Mouse (Mus musculus): Measurements from ENCODE around the gene Trim71. TPM values are rescaled to one million over a fixed set of nuclear protein-coding genes. Genes with fewer than 3 reads are reported as not detected.

Trim71 gene
- polyA plus RNA-seq, 3 experiments from 2014 or later = 0.04 TPM; not detected in 2

GRCm38 (mm10) chr9:114556276-114556855 lies 7.8 kb downstream of the Trim71 start:
- ATAC-seq = no peak

DNA sequence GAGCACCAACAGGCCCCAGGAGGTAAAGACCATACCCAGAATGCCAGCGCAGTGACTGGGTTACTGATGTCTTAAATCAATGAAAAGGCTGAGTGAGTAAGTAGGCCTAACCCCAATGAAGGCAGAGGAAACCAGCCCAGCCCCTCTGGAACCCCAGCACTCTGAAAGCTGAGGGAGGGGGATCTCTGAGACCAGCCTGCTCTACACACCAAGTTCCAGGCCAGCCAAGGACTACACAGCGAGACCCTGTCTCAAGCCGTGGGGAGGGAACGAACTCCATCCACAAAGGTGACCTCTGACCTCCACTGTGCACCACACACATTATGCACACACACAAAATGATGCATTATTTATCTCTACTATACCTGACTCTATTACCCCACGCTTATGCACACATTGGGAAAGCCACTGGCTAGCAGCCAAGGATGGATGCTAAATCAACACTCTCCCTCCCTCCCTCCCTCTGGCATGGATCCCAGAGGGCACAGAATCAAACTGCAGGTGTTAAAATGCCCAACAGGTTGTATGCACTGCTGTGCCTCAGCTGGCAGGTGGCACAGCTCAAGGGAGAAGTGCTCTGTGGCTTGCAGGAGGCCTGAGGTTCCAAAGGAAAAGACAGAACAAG lies 9.7 kb downstream of the Trim71 start:
- no peak for ATAC-seq

DNA sequence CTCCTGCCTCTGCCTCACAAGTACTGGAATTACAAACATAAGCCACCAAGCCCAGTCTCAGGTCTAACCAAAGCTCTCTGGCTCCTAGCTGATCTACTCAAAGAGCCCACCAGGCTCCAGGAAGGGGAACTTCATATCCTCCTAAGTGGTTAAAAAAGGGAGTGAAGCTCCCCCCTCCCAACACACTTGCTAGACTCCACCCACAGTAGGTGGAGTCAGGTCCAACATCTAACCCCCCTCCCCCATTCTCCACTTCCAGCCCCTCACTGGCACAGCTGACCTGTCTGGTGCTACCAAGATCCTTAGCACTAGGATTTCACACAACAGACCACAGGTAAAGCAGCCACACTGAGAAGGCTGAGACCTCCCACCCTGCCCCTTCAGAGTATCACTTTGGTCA lies 10.3 kb downstream of the Trim71 start:
- no peak for ATAC-seq

DNA sequence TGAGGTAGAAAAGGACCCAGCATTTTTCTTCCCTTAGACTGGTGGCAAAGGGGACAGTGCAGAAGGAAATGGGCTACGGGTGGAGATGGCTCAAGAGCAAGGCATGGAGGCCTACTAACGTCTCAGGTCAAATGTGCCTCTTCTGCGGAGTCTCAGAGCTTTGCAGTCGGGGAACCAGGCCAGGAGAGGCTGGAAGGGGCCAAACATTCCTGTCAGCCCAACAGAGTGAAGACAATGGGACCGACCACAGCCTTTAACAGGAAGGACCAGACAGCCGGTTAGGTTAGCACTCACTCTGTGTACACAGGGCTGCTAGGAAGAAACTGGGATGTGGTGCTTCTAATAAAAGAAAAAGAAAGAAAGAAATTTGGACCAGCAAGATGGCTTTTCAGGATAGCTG lies 14.1 kb downstream of the Trim71 start:
- no peak for ATAC-seq

DNA sequence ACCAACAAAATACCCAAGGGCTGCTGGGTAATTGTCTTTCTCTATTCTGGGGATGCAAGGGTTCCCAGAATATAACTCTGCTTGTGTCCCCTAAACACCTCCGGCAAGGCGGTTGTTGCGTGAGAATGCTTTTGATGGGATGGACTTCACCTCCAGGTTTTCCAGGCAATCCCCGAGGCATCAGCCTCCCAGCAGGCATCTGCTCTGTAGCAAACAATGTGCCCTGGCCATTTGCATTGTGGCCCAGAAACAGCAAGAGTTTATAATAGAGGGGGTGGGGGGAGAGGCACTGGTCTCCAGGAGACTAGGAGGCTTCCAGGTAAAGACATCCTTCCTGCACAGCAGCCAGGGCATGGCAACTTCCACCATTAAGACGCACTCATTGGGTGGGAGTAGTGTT lies 15.1 kb downstream of the Trim71 start:
- ATAC-seq = no peak

DNA sequence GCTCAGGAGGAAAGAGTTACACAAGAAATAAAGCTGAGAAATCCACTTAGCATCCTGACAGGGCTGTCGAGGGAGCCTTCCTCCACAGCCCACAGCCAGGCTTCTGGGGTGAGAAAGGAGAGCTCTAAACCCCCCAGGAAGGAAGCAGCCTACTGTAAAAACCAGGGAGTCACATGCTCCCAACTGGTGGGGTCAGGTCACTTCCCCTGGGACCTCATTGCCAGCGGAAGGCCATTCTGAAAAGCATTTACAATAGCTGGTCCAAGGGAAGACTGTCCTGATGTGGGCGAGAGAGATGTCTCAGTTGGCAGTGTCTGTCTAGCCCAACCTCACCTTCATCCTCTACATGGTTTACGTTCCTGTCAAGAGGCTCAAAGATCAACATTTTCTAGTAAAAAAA lies 15.7 kb downstream of the Trim71 start:
- ATAC-seq = no peak

GRCm38 (mm10) chr9:114547643-114548077 lies 16.5 kb downstream of the Trim71 start:
- ATAC-seq = no peak

DNA sequence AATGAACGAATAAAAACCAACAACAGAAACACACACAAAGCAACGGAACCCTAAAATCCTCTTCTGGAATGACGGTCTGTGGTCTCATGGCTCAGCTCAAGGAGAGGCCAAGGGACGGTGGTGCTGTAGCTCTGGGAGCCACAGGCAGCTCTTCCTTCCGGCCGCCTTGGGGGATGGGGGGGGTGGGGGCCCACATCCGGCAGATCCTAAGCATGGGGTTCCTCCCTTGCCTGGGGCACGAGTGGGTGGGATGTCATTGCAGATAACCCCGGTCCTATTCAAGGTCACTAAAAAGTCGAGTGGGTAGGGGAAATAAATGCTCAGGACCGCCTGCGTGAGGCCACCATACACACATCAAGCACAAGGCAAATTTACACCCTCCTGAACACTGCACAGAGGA lies 17.4 kb downstream of the Trim71 start:
- ATAC-seq = peak; percentile 82

GRCm38 (mm10) chr9:114544754-114545393 lies 19.3 kb downstream of the Trim71 start:
- no peak for ATAC-seq

- no peak for ATAC-seq
Observed at GRCm38 (mm10) chr9:114543882-114544753, 20.1 kb downstream of the Trim71 start.

GRCm38 (mm10) chr9:114541279-114541741 lies 22.9 kb downstream of the Trim71 start:
- no peak for ATAC-seq

DNA sequence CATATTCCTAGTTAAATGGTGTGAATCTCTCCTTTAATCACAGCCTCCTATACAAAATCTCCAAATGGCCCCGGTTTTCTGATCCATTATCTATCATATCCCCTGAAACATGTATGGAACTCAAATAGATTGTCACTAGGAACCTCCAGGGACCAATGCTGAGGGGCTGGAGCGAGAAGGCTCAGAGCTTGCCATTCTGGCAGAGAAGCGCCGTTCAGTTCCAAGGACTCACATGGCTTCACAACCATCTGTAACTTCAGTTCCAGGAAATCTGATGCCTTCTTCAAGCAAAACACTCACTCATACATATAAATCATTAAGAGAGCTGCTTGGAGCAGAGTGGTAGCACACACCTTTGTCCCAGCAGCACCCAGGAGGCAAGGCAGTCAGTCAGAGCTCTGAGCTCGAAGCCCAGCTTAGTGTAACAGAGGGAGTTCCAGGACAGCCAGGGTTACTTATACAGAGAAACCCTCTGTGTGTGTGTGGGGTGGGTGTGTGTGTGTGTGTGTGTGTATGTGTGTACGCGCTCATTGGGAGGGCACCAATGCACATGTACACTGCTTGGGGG lies 25.1 kb downstream of the Trim71 start:
- no peak for ATAC-seq

- no peak for ATAC-seq
Observed at GRCm38 (mm10) chr9:114536628-114537027, 27.5 kb downstream of the Trim71 start.

DNA sequence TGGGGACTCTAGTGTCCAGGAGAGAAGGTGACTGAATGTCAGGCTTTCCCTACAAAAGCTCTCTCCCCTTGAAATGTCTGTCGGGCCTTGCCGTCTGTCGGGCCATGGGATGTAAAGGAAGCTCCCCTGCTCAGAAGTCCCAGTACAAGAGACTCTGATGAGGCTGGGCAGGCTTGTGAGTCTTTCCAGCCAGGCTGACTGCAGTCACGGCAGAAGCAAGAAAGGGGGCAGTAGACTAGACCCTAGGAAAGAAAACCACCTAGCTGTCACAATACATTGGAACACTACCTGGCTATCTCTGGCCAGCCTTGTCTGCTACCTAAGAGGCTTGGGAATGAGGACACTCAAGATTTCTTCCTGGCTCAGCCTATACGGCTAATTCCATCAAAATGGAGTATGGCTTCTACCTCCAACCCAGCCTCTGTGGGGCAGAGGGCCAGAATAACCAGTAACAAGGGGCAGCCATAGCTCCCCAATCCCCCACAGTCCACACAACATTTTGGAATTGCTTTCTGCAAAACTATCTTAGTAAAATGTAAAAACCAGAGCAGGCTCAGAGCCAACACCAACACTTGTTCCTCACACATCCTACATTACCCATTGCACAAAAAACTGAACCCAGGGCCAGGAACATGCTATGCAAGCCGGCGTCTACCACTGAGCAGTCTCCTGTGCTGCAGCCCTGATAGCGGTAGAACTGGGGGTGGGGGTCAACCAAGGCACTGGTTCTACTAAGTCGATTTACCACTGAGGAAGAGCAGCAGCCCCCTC lies 29.2 kb downstream of the Trim71 start:
- ATAC-seq = no peak

- no peak for ATAC-seq
Observed at GRCm38 (mm10) chr9:114533848-114534247, 30.3 kb downstream of the Trim71 start.

- no peak for ATAC-seq
Observed at GRCm38 (mm10) chr9:114531276-114531675, 32.9 kb downstream of the Trim71 start.

- no peak for ATAC-seq
Observed at GRCm38 (mm10) chr9:114528680-114529048, 35.5 kb downstream of the Trim71 start.

- no peak for ATAC-seq
Observed at GRCm38 (mm10) chr9:114527992-114528679, 36.0 kb downstream of the Trim71 start.

- peak; percentile 80 for ATAC-seq
Observed at GRCm38 (mm10) chr9:114527085-114527484, 37.1 kb downstream of the Trim71 start.

DNA sequence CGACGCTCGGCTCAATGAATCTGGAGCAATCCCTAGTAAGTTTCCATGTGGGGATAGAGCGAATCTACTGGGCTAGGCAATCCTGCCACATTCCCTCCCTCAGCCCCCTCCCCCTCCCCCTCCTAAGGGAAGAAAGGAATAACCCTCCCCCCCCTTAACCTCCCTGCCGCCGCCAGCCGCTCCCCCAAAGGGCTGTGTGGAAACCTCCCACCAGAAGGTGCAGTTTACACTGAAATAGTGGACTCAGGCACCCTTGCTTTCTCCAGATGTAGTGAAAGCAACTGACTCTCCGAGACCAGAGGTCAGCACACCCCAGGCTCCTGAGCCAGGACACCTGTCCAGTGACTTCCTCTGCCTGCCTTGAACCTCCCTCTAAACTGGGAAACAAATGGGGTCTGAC lies 37.6 kb downstream of the Trim71 start:
- ATAC-seq = no peak

- no peak for ATAC-seq
Observed at GRCm38 (mm10) chr9:114525891-114526290, 38.3 kb downstream of the Trim71 start.
